Mouse (Mus musculus) lung, postnatal 0 days (tissue): ENCODE measurements around the gene Gsx2.

Experiments used
- CTCF ChIP-seq: IDR thresholded peaks from 2 replicates; pipeline ENCODE4 v1.5.1; 2016; ENCODE audit warnings: antibody characterized with exemption, mild to moderate bottlenecking
- EP300 ChIP-seq: IDR thresholded peaks from 2 replicates; pipeline ENCODE4 v1.6.1; 2016; ENCODE audit warnings: antibody characterized with exemption, mild to moderate bottlenecking, control low read depth

DNA sequence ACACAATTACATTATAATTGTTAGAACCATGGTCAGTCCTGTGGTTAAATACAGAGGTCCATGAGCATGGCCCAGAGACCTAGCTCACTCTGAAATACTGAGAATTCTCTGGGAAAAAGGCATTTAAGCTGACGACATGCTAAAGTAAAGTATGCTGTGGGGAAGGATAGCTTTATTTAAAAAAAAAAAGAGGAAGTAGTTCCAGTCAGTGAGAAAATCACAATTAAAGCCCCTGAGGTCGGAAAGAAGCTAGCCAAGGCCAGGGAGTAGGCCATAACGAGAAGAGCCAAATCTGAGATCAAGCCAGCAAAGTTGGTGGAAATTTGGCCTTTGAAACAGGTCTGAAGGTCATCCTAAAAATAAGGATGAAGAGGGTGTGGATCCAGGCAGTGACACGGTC is 24.3 kb upstream of the Gsx2 start:
- no peak for TF ChIP-seq CTCF
- TF ChIP-seq EP300, result no peak
